Mouse (Mus musculus) ES-Bruce4 (cell line): ENCODE measurements around the gene Lrrc9.

Source experiments
- CTCF ChIP-seq: IDR thresholded peaks from one replicate; pipeline ENCODE4 v1.8.1; 2011; ENCODE audit warnings: low read depth, low read length
- POLR2A ChIP-seq: IDR thresholded peaks from one replicate; pipeline ENCODE4 v1.8.1; 2011; ENCODE audit warnings: low read length; ENCODE audit not compliant: insufficient read depth

DNA sequence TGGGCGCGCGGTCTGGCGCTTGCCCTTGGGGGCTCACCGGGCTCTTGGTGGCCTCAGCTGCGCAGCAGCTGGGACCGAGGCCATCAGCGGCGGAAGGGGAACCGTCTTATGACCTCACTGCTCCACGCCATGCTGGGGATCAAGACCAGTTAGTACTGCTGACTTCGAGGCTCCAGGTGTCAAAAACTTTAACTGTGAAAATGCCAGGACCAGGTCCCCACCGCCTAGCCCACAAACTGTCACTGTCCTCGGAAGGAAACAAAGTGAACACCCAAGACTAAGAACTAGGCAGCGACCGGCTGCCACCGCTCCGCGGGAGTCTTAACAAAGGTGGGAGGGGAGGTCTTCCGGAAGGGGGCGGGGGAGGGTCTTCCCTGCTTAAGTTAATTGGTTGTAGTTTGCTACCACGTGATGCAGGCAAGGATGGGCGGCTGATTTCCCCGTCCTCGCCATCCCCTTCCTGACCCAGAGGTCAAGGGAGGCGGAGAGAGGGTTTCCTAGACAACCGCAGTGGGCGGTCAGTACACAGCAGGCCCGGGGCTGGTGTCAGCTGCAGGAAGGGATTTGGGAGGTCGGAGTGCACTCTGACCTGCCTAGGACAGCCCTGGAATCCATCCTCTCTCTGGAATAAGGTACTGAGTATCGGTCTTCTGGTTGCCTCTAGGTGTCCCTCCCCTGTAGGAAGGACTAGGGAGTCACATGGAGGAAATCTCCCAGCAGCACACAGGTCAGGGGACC, at the start of gene Lrrc9:
- TF ChIP-seq CTCF, result no peak
- TF ChIP-seq POLR2A, result peak; percentile 90
